Mouse (Mus musculus) intestine, embryonic 14.5 days (tissue): ENCODE measurements around the gene Opcml. TPM values are rescaled to one million over a fixed set of nuclear protein-coding genes. Genes with fewer than 3 reads are reported as not detected.

Experiments
- ATAC-seq: fragments of 200-750 bp; cut with Nextera tagmentation; replicated peaks from 2 replicates; pipeline ENCODE4 v1.8.0; 2017; ENCODE audit warnings: low read depth, moderate number of reproducible peaks, moderate TSS enrichment, moderate library complexity; ENCODE audit not compliant: low FRiP score, low TSS enrichment
- DNase-seq: peaks from one replicate; pipeline ENCODE4 v3.0.0-alpha.2; 2018; ENCODE audit warnings: low spot score
- H3K27ac ChIP-seq: fragments of 300-500 bp; sonication (generic); 2 replicates; pipeline ENCODE4 v1.5.1; 2014; ENCODE audit warnings: low read depth, mild to moderate bottlenecking, control low read depth
- H3K27me3 ChIP-seq: fragments of 300-500 bp; sonication (generic); replicated peaks from 2 replicates; pipeline ENCODE4 v1.6.1; 2014; ENCODE audit warnings: low read length, control low read depth; ENCODE audit not compliant: control insufficient read depth, insufficient read depth
- H3K36me3 ChIP-seq: fragments of 300-500 bp; sonication (generic); 2 replicates; pipeline ENCODE4 v1.6.1; 2014; ENCODE audit warnings: low read length, control low read depth; ENCODE audit not compliant: control insufficient read depth, insufficient read depth
- H3K4me1 ChIP-seq: fragments of 300-500 bp; sonication (generic); replicated peaks from 2 replicates; pipeline ENCODE4 v1.6.1; 2014; ENCODE audit warnings: low read length, control low read depth, mixed read lengths; ENCODE audit not compliant: control insufficient read depth, insufficient read depth
- H3K4me2 ChIP-seq: fragments of 300-500 bp; sonication (generic); 2 replicates; pipeline ENCODE4 v1.6.1; 2014; ENCODE audit warnings: low read length
- H3K4me3 ChIP-seq: fragments of 300-500 bp; sonication (generic); 2 replicates; pipeline ENCODE4 v1.5.1; 2014; ENCODE audit warnings: low read depth, low read length, control low read depth, mixed read lengths
- H3K9ac ChIP-seq: fragments of 300-500 bp; sonication (generic); 2 replicates; pipeline ENCODE4 v1.6.1; 2014; ENCODE audit warnings: mild to moderate bottlenecking, low read length
- H3K9me3 ChIP-seq: fragments of 300-500 bp; sonication (generic); 2 replicates; pipeline ENCODE4 v1.6.1; 2016; ENCODE audit warnings: low read length, control low read depth; ENCODE audit not compliant: control insufficient read depth
- WGBS: fragments of 180-500 bp; shearing (Covaris S2); extraction: QIAGEN DNeasy Blood & Tissue Kit; methylation state at CpG from one replicate; pipeline ENCODE4 v1.1.7; 2014; 5-methylcytosine and 5-hydroxymethylcytosine counted together
- polyA plus RNA-seq: library from polyadenylated mRNA; unstranded; fragments of >200 nt; fragmentation: Nextera tagmentation; extraction: Ambion mirVana; gene quantifications from 2 replicates; pipeline ENCODE4 v1.2.1, GENCODE M21; 2014

The Opcml gene
- polyA plus RNA-seq, 1 experiment from 2014 or later, result 4.1 TPM

- H3K9ac ChIP-seq, result no peak overlapping the region
- no peaks in the 10 kb centered on the region for H3K4me1 ChIP-seq
- H3K36me3 ChIP-seq, result no peaks in the 10 kb centered on the region
- H3K9me3 ChIP-seq, result no peaks in the 10 kb centered on the region
- no peaks in the 10 kb centered on the region for H3K27me3 ChIP-seq
- H3K27ac ChIP-seq, result no peak overlapping the region
- H3K4me2 ChIP-seq, result no peak overlapping the region
- DNase-seq, result no peak
- H3K4me3 ChIP-seq, result no peak overlapping the region
- ATAC-seq, result no peak
- WGBS, result 46% methylated on average over 6 of the region's 6 CpGs
Observed at GRCm38 (mm10) chr9:28613683-28614620, 823.4 kb downstream of the Opcml start.

GRCm38 (mm10) chr9:28615447-28615846, 824.9 kb downstream of the Opcml start:
- Histone ChIP-seq H3K4me3 (no peak overlapping the region), H3K4me1 (no peaks in the 10 kb centered on the region), H3K27me3 (no peaks in the 10 kb centered on the region), H3K27ac (no peak overlapping the region), H3K9me3 (no peaks in the 10 kb centered on the region), H3K9ac (no peak overlapping the region), H3K4me2 (no peak overlapping the region), H3K36me3 (no peaks in the 10 kb centered on the region)
- DNase-seq (no peak), ATAC-seq (no peak)

GRCm38 (mm10) chr9:28617666-28618065, 827.1 kb downstream of the Opcml start:
- Histone ChIP-seq H3K36me3 (no peaks in the 10 kb centered on the region), H3K4me1 (no peaks in the 10 kb centered on the region), H3K27ac (no peak overlapping the region), H3K4me3 (no peak overlapping the region), H3K4me2 (no peak overlapping the region), H3K9me3 (no peaks in the 10 kb centered on the region), H3K9ac (no peak overlapping the region), H3K27me3 (no peaks in the 10 kb centered on the region)
- DNase-seq, result no peak
- 80% methylated on average over 1 of the region's 1 CpGs for WGBS
- ATAC-seq, result no peak

- H3K27me3 ChIP-seq, result no peaks in the 10 kb centered on the region
- no peak overlapping the region for H3K9ac ChIP-seq
- H3K27ac ChIP-seq, result no peak overlapping the region
- H3K36me3 ChIP-seq, result no peaks in the 10 kb centered on the region
- WGBS, result 77% methylated on average over 2 of the region's 2 CpGs
- DNase-seq (no peak), ATAC-seq (no peak)
- H3K4me3 ChIP-seq, result no peak overlapping the region
- no peak overlapping the region for H3K4me2 ChIP-seq
- no peaks in the 10 kb centered on the region for H3K9me3 ChIP-seq
- no peaks in the 10 kb centered on the region for H3K4me1 ChIP-seq
Observed at GRCm38 (mm10) chr9:28618186-28618892, 827.8 kb downstream of the Opcml start.

- no peak overlapping the region for H3K4me3 ChIP-seq
- H3K36me3 ChIP-seq, result no peaks in the 10 kb centered on the region
- H3K9me3 ChIP-seq, result no peaks in the 10 kb centered on the region
- no peak overlapping the region for H3K9ac ChIP-seq
- H3K27me3 ChIP-seq, result no peaks in the 10 kb centered on the region
- H3K4me1 ChIP-seq, result no peaks in the 10 kb centered on the region
- H3K4me2 ChIP-seq, result no peak overlapping the region
- ATAC-seq (no peak), DNase-seq (no peak)
- no peak overlapping the region for H3K27ac ChIP-seq
- WGBS, result 88% methylated on average over 1 of the region's 1 CpGs
Observed at GRCm38 (mm10) chr9:28621939-28622338, 831.4 kb downstream of the Opcml start.

- H3K4me1 ChIP-seq, result no peaks in the 10 kb centered on the region
- no peaks in the 10 kb centered on the region for H3K9me3 ChIP-seq
- DNase-seq (no peak), ATAC-seq (no peak)
- WGBS, result 70% methylated on average over 10 of the region's 10 CpGs
- H3K36me3 ChIP-seq, result no peaks in the 10 kb centered on the region
- no peak overlapping the region for H3K4me2 ChIP-seq
- H3K4me3 ChIP-seq, result no peak overlapping the region
- H3K27ac ChIP-seq, result no peak overlapping the region
- H3K9ac ChIP-seq, result no peak overlapping the region
- H3K27me3 ChIP-seq, result no peaks in the 10 kb centered on the region
Observed at GRCm38 (mm10) chr9:28624870-28625269, 834.3 kb downstream of the Opcml start.

GRCm38 (mm10) chr9:28642766-28643165, 852.2 kb downstream of the Opcml start:
- ATAC-seq (no peak), DNase-seq (no peak)
- H3K27ac ChIP-seq, result no peak overlapping the region
- H3K4me2 ChIP-seq, result no peak overlapping the region
- no peaks in the 10 kb centered on the region for H3K27me3 ChIP-seq
- no peak overlapping the region for H3K9ac ChIP-seq
- no peaks in the 10 kb centered on the region for H3K9me3 ChIP-seq
- H3K36me3 ChIP-seq, result no peaks in the 10 kb centered on the region
- H3K4me1 ChIP-seq, result no peaks in the 10 kb centered on the region
- H3K4me3 ChIP-seq, result no peak overlapping the region

GRCm38 (mm10) chr9:28644063-28644462, 853.5 kb downstream of the Opcml start:
- DNase-seq (no peak), ATAC-seq (no peak)
- no peak overlapping the region for H3K9ac ChIP-seq
- H3K27ac ChIP-seq, result no peak overlapping the region
- no peaks in the 10 kb centered on the region for H3K4me1 ChIP-seq
- no peak overlapping the region for H3K4me2 ChIP-seq
- no peak overlapping the region for H3K4me3 ChIP-seq
- H3K36me3 ChIP-seq, result no peaks in the 10 kb centered on the region
- no peaks in the 10 kb centered on the region for H3K27me3 ChIP-seq
- WGBS, result 64% methylated on average over 2 of the region's 2 CpGs
- H3K9me3 ChIP-seq, result no peaks in the 10 kb centered on the region
